Mouse (Mus musculus) E14TG2a.4 (cell line): ENCODE measurements around the gene Chrna9.
A peak's percentile ranks its signal among the peaks of the same experiment; 100 is the strongest.

Experiments
- H3K27me3 ChIP-seq: 2 replicates; pipeline ENCODE4 v1.6.1; 2014; ENCODE audit warnings: low read length, control low read depth; ENCODE audit not compliant: insufficient read depth
- H3K36me3 ChIP-seq: 2 replicates; pipeline ENCODE4 v1.6.1; 2014; ENCODE audit warnings: low read length, control low read depth; ENCODE audit not compliant: insufficient read depth
- H3K4me1 ChIP-seq: replicated peaks from 2 replicates; pipeline ENCODE4 v1.6.1; 2014; ENCODE audit warnings: low read depth, low read length, control low read depth
- H3K4me3 ChIP-seq: replicated peaks from 2 replicates; pipeline ENCODE4 v1.5.1; 2014; ENCODE audit warnings: mild to moderate bottlenecking, low read length
- H3K9me3 ChIP-seq: 2 replicates; pipeline ENCODE4 v1.6.1; 2014; ENCODE audit warnings: low read length, control low read depth
- CTCF ChIP-seq: conservative IDR thresholded peaks from 2 replicates; pipeline ENCODE4 v1.5.1; 2014; ENCODE audit warnings: low read length
- NANOG ChIP-seq: IDR thresholded peaks from 2 replicates; pipeline ENCODE4 v1.6.1; 2014; ENCODE audit warnings: borderline replicate concordance, low read length, mixed read lengths
- POU5F1 ChIP-seq: IDR thresholded peaks from 2 replicates; pipeline ENCODE4 v1.6.1; 2014; ENCODE audit warnings: low read length, borderline replicate concordance

Chrna9 gene

DNA sequence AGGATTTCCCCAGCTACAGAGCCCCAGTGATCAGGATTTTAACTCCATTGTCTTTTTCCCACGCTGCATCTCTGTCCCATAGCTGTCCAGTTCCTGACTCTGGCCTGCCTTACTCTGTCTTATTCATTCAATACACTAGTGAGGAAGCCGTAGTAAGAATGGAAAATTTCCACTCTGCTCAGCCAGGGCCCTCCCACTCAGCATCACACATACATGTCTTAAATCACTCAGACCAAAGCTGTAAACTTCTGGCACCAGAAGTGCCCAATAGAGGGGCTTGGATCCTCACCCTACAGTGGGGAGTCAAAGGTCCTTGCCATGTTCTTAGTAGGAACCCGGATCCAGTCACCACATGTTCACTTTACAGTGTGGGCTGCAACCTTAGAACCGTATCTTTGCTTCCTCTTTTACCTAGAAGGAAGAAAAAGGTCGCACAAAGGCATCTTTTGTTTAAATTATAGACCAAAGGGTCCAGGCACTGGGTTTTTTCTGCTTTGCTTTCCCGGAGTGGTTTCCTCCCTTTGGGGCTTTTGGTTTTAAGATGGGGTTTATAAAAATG, 65.9 kb downstream of the Chrna9 start:
- peaks cover 41% of the 10 kb centered on the region for H3K4me1 ChIP-seq
- TF ChIP-seq POU5F1 (no peak), NANOG (no peak), CTCF (no peak)
- H3K9me3 ChIP-seq = no peaks in the 10 kb centered on the region
- H3K4me3 ChIP-seq = no peak overlapping the region
- H3K27me3 ChIP-seq = no peaks in the 10 kb centered on the region
- no peaks in the 10 kb centered on the region for H3K36me3 ChIP-seq

DNA sequence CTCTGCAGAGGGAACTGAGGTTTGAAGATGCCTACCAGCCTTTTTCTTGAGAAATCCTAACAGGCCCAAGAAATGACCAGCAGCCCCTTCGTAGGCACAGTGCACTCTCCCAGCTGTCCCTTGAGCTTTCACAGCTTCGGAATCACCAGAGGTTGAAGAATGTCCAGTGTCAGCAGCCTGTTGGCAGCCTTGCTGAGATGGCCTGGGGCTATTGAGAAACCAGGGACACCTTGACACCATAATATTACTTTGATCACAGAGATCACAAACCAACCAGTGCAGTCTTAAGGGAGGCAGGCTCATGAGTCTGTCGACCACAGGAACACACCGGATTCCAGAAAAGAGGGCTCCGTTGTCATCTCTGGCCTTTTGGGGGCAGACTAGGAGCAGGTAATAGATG, 66.5 kb downstream of the Chrna9 start:
- Histone ChIP-seq H3K4me3 (no peak overlapping the region), H3K36me3 (no peaks in the 10 kb centered on the region), H3K4me1 (peaks cover 39% of the 10 kb centered on the region), H3K27me3 (no peaks in the 10 kb centered on the region), H3K9me3 (no peaks in the 10 kb centered on the region)
- TF ChIP-seq NANOG = no peak
- no peak for TF ChIP-seq POU5F1
- TF ChIP-seq CTCF = no peak

DNA sequence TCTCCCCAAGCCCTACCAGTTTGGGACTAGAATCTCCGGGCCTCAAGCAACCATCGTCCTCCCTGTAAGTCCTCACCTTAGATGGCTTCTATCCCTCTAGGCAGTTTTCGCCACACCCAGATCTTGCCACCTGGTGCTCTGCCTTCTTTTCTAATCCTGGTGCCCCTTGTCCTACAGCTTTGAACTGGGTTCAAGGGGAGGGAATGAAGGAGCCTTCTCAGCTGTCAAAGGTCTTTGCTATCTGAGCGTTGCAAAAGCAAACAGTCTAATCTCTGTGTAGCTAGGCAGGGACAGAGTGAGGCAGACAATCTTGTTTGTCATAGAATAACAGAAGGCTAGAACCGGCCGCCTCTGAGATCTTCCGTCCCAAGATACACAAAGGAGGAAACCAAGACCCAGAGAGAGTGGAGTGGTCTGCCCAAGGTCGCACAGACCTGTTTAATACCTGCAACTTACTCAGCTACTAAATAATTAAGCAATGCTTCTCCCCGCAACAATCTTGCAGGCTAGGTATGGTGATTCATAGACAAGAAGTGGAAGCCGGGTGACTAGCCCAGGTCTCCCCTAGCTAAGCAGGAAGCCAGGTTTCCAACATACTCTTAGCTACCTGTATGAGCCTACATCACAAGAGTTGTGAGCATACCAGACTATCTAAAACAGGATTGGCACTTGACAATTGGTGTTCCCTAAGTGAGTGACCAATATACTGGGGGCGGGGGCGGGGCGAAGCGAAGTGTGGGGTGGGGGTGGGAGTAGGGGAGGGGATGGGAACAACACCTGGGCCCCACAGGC, 69.6 kb downstream of the Chrna9 start, which contains the start of gene 9130230L23Rik:
Gene 9130230L23Rik (minus strand): TSS at position 152 of the 792 bp plus-strand sequence.
- TF ChIP-seq NANOG (no peak), CTCF (no peak), POU5F1 (no peak)
- Histone ChIP-seq H3K36me3 (no peaks in the 10 kb centered on the region), H3K9me3 (no peaks in the 10 kb centered on the region), H3K27me3 (no peaks in the 10 kb centered on the region), H3K4me1 (peaks cover 53% of the 10 kb centered on the region), H3K4me3 (peak within 1 kb of the TSS; percentile 21)

DNA sequence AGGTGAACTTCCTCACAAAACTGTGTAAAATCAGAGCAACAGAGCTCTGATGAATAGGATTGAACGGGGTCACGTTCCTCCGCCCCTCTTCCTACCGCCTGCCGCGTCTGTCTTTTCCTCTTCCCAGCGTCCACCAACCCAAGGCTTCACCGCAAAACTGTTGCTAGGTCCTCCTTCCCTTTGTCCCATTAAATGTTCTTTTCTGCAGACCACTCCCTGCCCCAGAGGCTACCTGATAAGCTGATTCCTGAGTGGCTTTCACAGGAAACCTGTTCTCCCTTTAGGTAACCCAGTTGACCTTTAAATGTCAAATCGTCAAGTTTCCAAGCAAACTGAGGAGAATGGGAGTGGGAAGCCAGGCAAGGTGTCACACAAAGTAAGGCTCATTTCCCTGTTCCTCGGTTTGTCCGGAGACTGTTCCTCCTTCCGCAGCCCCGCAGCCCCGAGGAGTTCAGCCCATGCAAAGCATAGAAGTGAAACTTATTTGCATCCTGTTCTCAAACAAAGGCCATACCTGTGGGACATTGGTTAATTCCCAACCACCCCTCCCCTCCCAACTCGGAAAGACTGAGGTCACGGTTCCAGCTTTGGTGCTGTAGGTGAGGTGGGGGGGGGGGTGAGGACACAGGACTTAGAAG, 70.4 kb downstream of the Chrna9 start:
- Histone ChIP-seq H3K36me3 (no peaks in the 10 kb centered on the region), H3K9me3 (no peaks in the 10 kb centered on the region), H3K4me3 (no peak overlapping the region), H3K4me1 (peaks cover 50% of the 10 kb centered on the region), H3K27me3 (no peaks in the 10 kb centered on the region)
- TF ChIP-seq CTCF (no peak), POU5F1 (no peak), NANOG (no peak)

DNA sequence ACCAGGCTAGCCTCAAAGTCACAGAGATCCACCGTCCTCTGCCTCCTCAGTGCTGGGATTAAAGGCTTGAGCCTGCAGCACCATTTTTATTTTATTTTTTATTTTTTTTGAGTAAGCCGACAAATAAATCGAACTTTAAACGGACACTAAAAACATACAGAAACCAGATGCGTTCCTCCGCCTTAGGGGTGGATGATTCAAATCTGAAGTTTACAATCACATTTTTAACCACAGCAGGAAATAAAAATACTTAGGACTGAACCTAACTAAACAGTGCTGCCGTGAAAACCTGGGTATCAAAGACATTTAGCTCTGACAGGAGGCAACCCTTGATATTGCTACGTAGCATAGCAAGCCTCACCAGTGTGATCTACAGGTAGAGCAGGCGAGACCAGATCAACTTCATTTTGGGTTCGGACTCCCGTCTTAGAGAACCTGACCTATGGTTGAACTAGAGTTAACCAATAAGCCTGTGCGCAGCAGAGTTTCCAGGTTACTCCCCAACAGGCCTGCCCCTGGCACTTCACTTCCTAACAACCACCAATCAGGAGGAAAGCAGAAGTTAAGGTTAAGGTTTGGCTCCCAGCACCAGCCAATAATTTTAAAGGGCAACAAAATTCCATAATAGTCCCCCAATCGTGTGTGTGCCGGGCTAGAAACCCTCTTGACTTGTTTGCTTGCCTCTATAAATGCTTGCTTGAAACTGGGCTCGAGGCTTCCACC, 73.7 kb downstream of the Chrna9 start:
- Histone ChIP-seq H3K27me3 (no peaks in the 10 kb centered on the region), H3K36me3 (no peaks in the 10 kb centered on the region), H3K4me3 (no peak overlapping the region), H3K9me3 (no peaks in the 10 kb centered on the region), H3K4me1 (peaks cover 37% of the 10 kb centered on the region)
- TF ChIP-seq POU5F1 (no peak), NANOG (no peak), CTCF (no peak)

DNA sequence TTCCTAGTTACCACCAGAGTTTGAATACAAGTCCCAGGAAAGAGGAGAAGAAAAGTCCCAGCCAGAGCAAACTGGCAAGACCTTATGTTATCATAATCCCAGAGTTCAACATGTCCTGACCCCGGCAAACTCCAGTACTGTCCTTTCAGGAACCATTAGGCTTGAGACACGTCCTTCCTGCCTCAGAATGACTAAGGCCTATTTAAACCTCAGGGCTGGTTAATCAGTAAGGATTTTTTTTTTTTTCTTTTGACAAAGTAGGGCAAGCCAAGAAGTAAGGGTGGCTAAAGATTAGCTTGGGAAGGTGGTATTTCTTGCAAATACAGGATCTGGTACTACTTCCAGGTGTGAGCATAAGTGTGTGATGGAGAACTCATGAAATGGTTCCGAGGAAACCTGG, 79.3 kb downstream of the Chrna9 start:
- Histone ChIP-seq H3K4me1 (peaks cover 15% of the 10 kb centered on the region), H3K4me3 (no peak overlapping the region), H3K27me3 (no peaks in the 10 kb centered on the region; the same call in 1 of the 2 replicates), H3K9me3 (no peaks in the 10 kb centered on the region), H3K36me3 (0 out of 2 replicates have a peak, but pooled peaks cover 7% of the 10 kb centered on the region)
- TF ChIP-seq CTCF (no peak), POU5F1 (no peak), NANOG (no peak)

DNA sequence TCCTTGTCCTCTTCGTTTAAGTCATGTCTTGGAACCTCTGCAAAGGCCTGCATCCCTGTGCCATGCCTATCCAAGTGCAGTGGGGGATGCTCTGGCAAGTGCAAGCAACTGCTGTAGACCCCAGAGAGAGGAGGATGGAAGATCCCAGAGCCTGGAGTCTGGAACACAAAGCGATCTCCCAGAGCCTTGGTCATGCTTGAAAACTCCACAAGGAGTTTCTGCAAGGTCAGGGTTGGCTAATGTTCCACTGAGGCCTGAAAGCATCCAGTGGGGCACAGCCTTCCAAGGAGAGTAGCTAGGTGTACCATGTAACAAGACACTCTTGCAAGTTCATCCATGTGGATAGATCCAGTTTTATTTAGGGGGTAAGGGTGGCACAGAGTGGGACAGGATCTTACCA, 79.7 kb downstream of the Chrna9 start:
- TF ChIP-seq CTCF (no peak), NANOG (no peak), POU5F1 (no peak)
- Histone ChIP-seq H3K4me3 (no peak overlapping the region), H3K36me3 (0 out of 2 replicates have a peak, but pooled peaks cover 7% of the 10 kb centered on the region), H3K9me3 (no peaks in the 10 kb centered on the region), H3K27me3 (no peaks in the 10 kb centered on the region; the same call in 1 of the 2 replicates), H3K4me1 (peaks cover 15% of the 10 kb centered on the region)

DNA sequence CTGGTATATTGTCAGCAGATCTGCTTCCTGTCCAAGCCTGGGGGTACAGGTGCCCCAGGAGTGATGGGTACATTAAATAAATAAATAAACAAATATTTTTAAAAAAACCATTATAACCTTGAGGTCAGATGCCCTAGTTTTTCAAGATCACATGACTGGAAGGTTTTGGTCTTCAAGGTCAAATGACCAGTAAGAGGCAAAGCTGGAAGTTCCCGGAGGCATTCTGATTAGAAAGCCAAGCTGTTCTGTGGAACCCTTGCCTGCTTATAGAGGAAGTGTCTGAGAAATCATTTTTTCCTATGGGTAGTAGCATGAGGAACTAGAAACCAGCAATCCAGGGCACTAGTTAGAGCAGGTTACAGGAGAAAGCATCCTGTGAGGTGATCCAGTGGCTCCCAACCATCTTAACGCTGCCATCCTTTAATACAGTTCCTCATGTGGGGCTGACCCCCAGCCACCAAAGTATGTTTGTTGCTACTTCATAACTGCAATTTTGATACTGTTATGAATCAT, 80.8 kb downstream of the Chrna9 start:
- H3K36me3 ChIP-seq = 0 out of 2 replicates have a peak, but pooled peaks cover 7% of the 10 kb centered on the region
- H3K27me3 ChIP-seq = no peaks in the 10 kb centered on the region; the same call in 1 of the 2 replicates
- peaks cover 16% of the 10 kb centered on the region for H3K4me1 ChIP-seq
- TF ChIP-seq POU5F1 (no peak), CTCF (no peak), NANOG (no peak)
- no peaks in the 10 kb centered on the region for H3K9me3 ChIP-seq
- no peak overlapping the region for H3K4me3 ChIP-seq
